Mouse (Mus musculus) urinary bladder, adult 2 months (tissue): Measurements from ENCODE around the gene Msx2. TPM values are rescaled to one million over a fixed set of nuclear protein-coding genes. Genes with fewer than 3 reads are reported as not detected.

Source experiments
- polyA plus RNA-seq: library from polyadenylated mRNA; depleted of rRNA; stranded (reverse); fragments of >200 nt; gene quantifications from 2 replicates; pipeline ENCODE4 v1.2.3, GENCODE M21; 2012; rRNA removed

Gene Msx2
- polyA plus RNA-seq, 1 experiment = 40.4 TPM

Other genes starting within 250 kb of the Msx2 start
- gene Ror2, start 186.9 kb downstream of the Msx2 start, polyA plus RNA-seq = 8.6 and 11.7 TPM in 2 replicates
- gene Sptlc1, start 95.7 kb downstream of the Msx2 start, polyA plus RNA-seq = 36.9 and 40.4 TPM in 2 replicates